Mouse (Mus musculus) heart, postnatal 0 days (tissue): Measurements from ENCODE around the gene Erp44.

ENCODE experiments used
- CTCF ChIP-seq: IDR thresholded peaks from 2 replicates; pipeline ENCODE4 v1.5.1; 2016; ENCODE audit warnings: antibody characterized with exemption, control low read depth, low read depth
- EP300 ChIP-seq: IDR thresholded peaks from 2 replicates; pipeline ENCODE4 v1.6.1; 2016; ENCODE audit warnings: antibody characterized with exemption, low read depth

DNA sequence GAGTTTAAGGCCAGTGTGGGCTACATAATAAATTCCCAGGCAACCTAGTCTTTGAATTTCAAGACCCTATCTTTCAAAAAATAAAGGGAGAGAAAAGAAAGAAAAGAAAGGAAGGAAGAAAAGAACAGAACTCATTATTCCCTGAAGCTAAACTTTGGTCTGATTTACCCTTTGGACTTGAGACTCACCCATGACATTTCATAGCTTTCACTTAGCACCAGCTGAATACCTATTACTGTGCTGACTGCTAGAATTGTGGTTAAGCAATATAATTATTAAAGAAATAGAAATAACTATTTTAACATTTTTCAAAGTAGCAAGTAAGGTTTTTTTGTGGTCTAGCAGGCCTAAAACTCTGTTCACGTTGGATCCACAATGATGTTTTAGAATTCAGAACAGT, 1.8 kb upstream of the Erp44 start:
- TF ChIP-seq CTCF (no peak), EP300 (no peak)
